8 mouse cellular contexts compared by ENCODE assay signal in the genomic region with DNA sequence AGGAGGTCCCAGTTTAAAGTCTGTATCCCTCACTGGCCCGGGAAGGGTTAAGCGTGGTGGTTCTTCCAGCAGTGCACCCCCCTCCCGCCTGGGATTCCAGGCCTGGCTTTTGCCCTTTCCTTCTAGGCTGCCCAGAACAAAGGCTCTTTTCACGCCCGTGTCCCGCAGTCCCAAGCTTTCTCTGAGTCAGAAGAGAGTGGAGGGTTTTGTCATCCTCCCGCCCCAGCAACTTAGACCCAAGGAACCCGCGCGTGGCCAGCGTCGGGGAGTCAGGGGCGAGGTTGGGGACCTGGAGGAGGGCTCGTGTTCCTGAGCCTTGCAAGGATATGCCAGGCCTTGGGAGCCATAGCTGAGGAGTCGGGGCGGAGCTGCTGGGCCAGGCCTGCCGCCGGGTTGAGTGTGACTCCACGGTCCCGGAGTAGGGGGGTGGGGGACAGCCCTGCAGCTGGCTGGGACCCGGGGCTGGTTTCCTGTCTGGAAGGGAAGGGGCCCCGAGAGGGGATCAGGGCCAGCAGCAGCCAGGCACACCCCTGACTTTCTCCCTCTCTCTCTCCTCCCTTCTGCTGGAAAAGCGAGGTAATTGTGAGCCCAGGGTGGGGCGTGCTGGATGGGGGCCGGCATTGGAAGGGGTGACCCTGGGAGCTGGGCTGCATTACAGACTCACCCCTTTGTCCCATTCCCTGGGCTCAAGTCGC. TPM values are rescaled to one million over a fixed set of nuclear protein-coding genes. Genes with fewer than 3 reads are reported as not detected.
DNase-seq lines count a peak whose midpoint lies in the region; ATAC-seq lines count a peak whose summit lies in the region.

No protein-coding gene starts in this region.

- H3K36me3 ChIP-seq in embryonic facial prominence, embryonic 14.5 days (ENCODE audit: control insufficient read depth, insufficient read depth, low read length): no peaks in the 10 kb centered on the region
- peaks cover 7% of the 10 kb centered on the region for H3K36me3 ChIP-seq in midbrain, embryonic 10.5 days

- no peaks in the 10 kb centered on the region for H3K27me3 ChIP-seq in embryonic facial prominence, embryonic 14.5 days (replicated peaks; ENCODE audit: control insufficient read depth, insufficient read depth, low read length)
- H3K27me3 ChIP-seq in midbrain, embryonic 10.5 days (ENCODE audit: low read depth, poor library complexity, severe bottlenecking): peaks cover 26% of the 10 kb centered on the region

- H3K4me3 ChIP-seq in embryonic facial prominence, embryonic 14.5 days (ENCODE audit: low read depth, low read length): peak overlapping the region; percentile 45
- peak overlapping the region; percentile 74 for H3K4me3 ChIP-seq in midbrain, embryonic 10.5 days

- peak; percentile 86 for ATAC-seq in embryonic facial prominence, embryonic 14.5 days (ENCODE audit: low read depth)

- H3K4me2 ChIP-seq in embryonic facial prominence, embryonic 14.5 days (ENCODE audit: low read depth, low read length): peak overlapping the region; percentile 62

- H3K4me1 ChIP-seq in embryonic facial prominence, embryonic 14.5 days (ENCODE audit: control insufficient read depth, insufficient read depth, low read length): peaks cover 42% of the 10 kb centered on the region
- peaks cover 62% of the 10 kb centered on the region for H3K4me1 ChIP-seq in midbrain, embryonic 10.5 days

- peak overlapping the region; percentile 74 for H3K9ac ChIP-seq in embryonic facial prominence, embryonic 14.5 days (ENCODE audit: low read depth, low read length)

- DNase-seq in urinary bladder, postnatal 14 days (ENCODE audit: low spot score): peak; percentile 66
- no peak for DNase-seq in urinary bladder, postnatal 10 days (ENCODE audit: low spot score)
- peak; percentile 94 for DNase-seq in embryonic facial prominence, embryonic 14.5 days (ENCODE audit: low spot score)
- DNase-seq in heart, postnatal 10 days: peak; percentile 86
- DNase-seq in kidney, postnatal 4 days: peak; percentile 82 to 91
- DNase-seq in midbrain, embryonic 10.5 days (ENCODE audit: low spot score): peak; percentile 89
- peak; percentile 59 for DNase-seq in testis, postnatal 14 days (ENCODE audit: low spot score)
- no peak for DNase-seq in cerebellum, adult 9-11 months

- intact Hi-C loops in heart, postnatal 10 days (cut with DNase I): no loop called here

- peak overlapping the region; percentile 97 for H3K27ac ChIP-seq in embryonic facial prominence, embryonic 14.5 days (replicated peaks; ENCODE audit: low read depth, low read length)
- H3K27ac ChIP-seq in midbrain, embryonic 10.5 days (replicated peaks): peak overlapping the region; percentile 100

- no peaks in the 10 kb centered on the region for H3K9me3 ChIP-seq in embryonic facial prominence, embryonic 14.5 days (ENCODE audit: control insufficient read depth, low read length)
- no peaks in the 10 kb centered on the region for H3K9me3 ChIP-seq in midbrain, embryonic 10.5 days (replicated peaks)

- 1% methylated on average over 21 of the region's 26 CpGs for WGBS in embryonic facial prominence, embryonic 14.5 days
- WGBS in midbrain, embryonic 10.5 days: under 1% methylated on average over 26 of the region's 26 CpGs

RNA-seq across cellular contexts. Expression of a gene that starts 1.8 kb away (rescaled TPM):
- 25.8 and 30.4 TPM in 2 replicates for polyA plus RNA-seq in embryonic facial prominence, embryonic 14.5 days (2014; fragmentation: Nextera tagmentation; extraction: Ambion mirVana)
- total RNA-seq in heart, postnatal 10 days (2021): 10 to 100 TPM; 10.7 to 11.7 TPM
- polyA plus RNA-seq in midbrain, embryonic 10.5 days (2016; fragmentation: Nextera tagmentation; extraction: Ambion mirVana): 35.3 and 39.7 TPM in 2 replicates

RNA-seq across cellular contexts. Expression of a gene that starts 11.8 kb away (rescaled TPM):
- 13.6 and 14.1 TPM in 2 replicates for polyA plus RNA-seq in embryonic facial prominence, embryonic 14.5 days (2014; fragmentation: Nextera tagmentation; extraction: Ambion mirVana)
- total RNA-seq in heart, postnatal 10 days (2021): 10 to 100 TPM; 14.6 to 17.6 TPM
- polyA plus RNA-seq in midbrain, embryonic 10.5 days (2016; fragmentation: Nextera tagmentation; extraction: Ambion mirVana): 18.2 and 18.7 TPM in 2 replicates

RNA-seq across cellular contexts. Expression of a gene that starts 15.7 kb away (rescaled TPM):
- polyA plus RNA-seq in embryonic facial prominence, embryonic 14.5 days (2014; fragmentation: Nextera tagmentation; extraction: Ambion mirVana): 61.8 and 82.1 TPM in 2 replicates
- total RNA-seq in heart, postnatal 10 days (2021): 10 to 100 TPM; 83.1 to 83.9 TPM
- polyA plus RNA-seq in midbrain, embryonic 10.5 days (2016; fragmentation: Nextera tagmentation; extraction: Ambion mirVana): 138 and 180 TPM in 2 replicates

RNA-seq across cellular contexts. Expression of a gene that starts 19.2 kb away (rescaled TPM):
- 5.8 and 7.0 TPM in 2 replicates for polyA plus RNA-seq in embryonic facial prominence, embryonic 14.5 days (2014; fragmentation: Nextera tagmentation; extraction: Ambion mirVana)
- total RNA-seq in heart, postnatal 10 days (2021): 1 to 10 TPM; 1.7 to 1.8 TPM
- 13.0 and 14.6 TPM in 2 replicates for polyA plus RNA-seq in midbrain, embryonic 10.5 days (2016; fragmentation: Nextera tagmentation; extraction: Ambion mirVana)

RNA-seq across cellular contexts. Expression of a gene that starts 19.2 kb away (rescaled TPM):
- 3.1 and 6.3 TPM in 2 replicates for polyA plus RNA-seq in embryonic facial prominence, embryonic 14.5 days (2014; fragmentation: Nextera tagmentation; extraction: Ambion mirVana)
- under 1 TPM in 1 of 2 experiments, not detected in 1; 0.12 TPM for total RNA-seq in heart, postnatal 10 days (2021)
- polyA plus RNA-seq in midbrain, embryonic 10.5 days (2016; fragmentation: Nextera tagmentation; extraction: Ambion mirVana): 1.9 and 2.0 TPM in 2 replicates

Comparison
In these comparisons a context has a peak if more than half of its experiments do, and no peak if none do; other contexts are left out.
1. DNase-seq: peak in urinary bladder, postnatal 14 days (single experiment), embryonic facial prominence, embryonic 14.5 days (single experiment), heart, postnatal 10 days (2 of 2), kidney, postnatal 4 days (2 of 2), midbrain, embryonic 10.5 days (single experiment) and testis, postnatal 14 days (single experiment); none in urinary bladder, postnatal 10 days (single experiment) and cerebellum, adult 9-11 months (single experiment).